Mouse (Mus musculus) left cerebral cortex, adult 8-10 months (tissue): ENCODE measurements at regions not wholly inside any gene's neighbourhood (a gene's known extent, or its start where the extent isn't known, plus 50 kb on each side); places are given as distances from the start of the nearest gene placed in this dataset.

ENCODE experiments used
- DNase-seq, 2 experiments: peaks; one replicate each; pipeline ENCODE4 v3.0.0; 2022; ENCODE audit warnings: low spot score in 2 of 2

DNA sequence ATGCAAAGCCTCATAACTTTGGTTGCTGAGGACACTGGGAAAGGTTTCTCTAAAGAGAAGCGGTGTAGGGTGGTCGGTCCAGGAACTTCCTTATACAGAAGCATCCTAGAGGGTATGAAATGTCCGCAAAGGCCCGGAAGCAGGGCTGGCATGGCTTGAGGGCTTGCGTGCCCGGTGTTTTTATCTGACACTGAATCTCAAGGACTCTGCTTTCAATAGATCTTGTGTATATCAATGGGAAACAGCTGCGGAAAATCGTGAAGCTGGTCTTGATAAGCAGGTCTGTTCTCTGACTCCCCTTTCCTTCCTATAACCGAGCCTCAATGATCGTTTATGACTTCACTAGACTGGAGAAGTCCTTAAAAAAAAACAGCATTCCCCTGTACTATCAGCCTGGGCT is 580.4 kb upstream of the Gm19410 start:
- DNase-seq: no peak

- no peak for DNase-seq
These were observed 577.1 kb upstream of the Gm19410 start for GRCm38 (mm10) chr8:35188531-35188930.

GRCm38 (mm10) chr8:35189695-35190094 is 575.9 kb upstream of the Gm19410 start:
- no peak for DNase-seq

GRCm38 (mm10) chr8:35192515-35192914 is 573.1 kb upstream of the Gm19410 start:
- DNase-seq: no peak

- DNase-seq: no peak
These were observed 571.8 kb upstream of the Gm19410 start for GRCm38 (mm10) chr8:35193771-35194170.

GRCm38 (mm10) chr8:35196189-35196588 is 569.4 kb upstream of the Gm19410 start:
- no peak for DNase-seq

DNA sequence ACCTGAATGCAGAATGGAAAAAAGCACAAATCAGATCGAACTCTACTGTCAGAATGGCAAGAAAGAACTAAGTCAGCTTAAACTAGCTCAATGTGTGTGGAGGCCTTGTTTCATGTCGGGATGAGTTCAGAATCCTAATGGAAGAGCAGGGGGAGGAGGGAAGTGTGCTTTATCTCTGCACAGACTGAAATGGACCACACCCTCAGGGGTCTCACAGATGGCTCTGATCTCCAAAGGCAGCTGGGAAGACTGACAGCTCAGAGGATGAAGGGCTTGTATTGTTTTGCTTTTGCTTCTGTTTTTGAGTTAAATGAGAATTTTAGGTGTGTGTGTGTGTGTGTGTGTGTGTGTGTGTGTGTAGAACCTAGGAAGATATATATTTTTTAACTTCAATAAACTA is 566.8 kb upstream of the Gm19410 start:
- no peak for DNase-seq

GRCm38 (mm10) chr8:35201416-35201815 is 564.2 kb upstream of the Gm19410 start:
- no peak for DNase-seq

DNA sequence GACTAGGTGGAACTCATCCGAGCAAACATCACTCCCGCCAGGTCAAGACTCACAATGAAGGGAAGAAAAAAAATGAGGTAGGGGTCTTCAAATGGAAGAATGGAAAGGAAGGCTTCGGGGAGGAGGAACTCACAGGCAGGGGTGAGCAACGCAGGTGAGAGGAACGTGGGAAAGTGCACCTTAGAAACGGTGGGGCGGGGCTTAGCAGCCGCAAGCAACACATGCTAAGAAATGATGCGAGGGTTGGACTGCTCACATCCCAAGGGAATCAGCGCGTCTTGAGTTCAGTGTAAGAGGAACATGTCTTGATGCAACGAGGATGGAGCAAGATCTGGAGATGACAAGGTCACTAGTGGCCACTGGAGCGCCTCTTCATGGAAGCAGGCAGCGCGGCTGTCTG is 560.6 kb upstream of the Gm19410 start:
- DNase-seq: no peak

DNA sequence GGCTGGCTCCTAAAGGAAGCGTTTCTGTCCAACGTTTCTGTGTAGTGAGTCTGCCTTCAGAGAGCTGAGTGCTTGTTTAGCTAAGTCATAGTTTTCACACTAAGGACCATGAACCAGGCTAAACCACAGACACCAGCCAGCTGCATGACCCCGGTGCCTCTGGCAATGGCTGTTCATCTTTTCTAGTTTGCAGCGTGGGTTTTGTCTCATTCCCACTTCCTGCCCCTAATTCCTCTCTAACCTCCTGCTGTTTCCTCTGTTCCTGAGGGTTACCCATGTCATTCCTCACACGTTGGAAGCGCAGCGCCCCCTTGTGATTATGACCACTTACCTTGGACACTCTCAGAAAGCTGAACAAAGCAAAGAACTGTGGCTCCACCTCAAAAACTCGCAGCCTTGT is 560.1 kb upstream of the Gm19410 start:
- no peak for DNase-seq

- no peak for DNase-seq
These were observed 559.3 kb upstream of the Gm19410 start for GRCm38 (mm10) chr8:35206271-35206670.

DNA sequence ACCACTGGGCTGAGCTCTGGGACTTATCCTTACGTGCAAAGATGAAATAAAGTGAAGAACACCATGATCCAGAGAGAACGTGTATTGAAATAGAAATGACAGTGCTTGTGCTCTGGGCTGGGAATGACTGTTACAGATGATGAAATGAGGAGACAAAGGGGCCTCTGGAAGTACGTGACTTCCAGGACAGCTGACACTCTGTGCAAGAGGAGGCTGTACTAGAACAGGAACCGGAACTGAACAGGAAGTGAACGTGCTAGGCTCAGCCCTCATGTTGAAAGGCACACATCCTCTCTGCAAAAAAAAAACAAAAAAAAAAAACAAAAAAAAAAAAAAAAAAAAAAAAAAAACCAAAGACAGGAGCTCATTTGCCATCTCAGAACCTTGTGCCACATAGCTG is 557.2 kb upstream of the Gm19410 start:
- no peak for DNase-seq

- no peak for DNase-seq
These were observed 553.8 kb upstream of the Gm19410 start for GRCm38 (mm10) chr8:35211506-35212452.

DNA sequence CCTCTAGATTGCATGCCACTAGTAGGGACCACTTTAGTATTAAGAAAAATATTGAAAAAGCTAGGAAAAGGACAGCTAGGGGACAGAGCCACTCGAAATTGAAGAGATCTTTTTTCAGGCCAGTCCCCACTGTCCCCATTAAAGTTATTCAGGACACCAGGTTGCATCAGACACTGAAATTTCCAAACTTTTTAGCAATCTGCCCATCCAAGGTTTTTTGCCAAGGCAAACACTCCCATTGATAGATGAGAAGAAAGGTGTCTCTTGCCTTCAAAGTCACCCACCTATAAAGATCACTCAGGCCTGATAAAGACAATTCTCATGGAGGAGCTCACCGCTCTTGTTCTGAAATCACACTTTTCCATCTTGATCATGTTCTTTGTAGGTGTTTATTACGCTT is 552.1 kb upstream of the Gm19410 start:
- no peak for DNase-seq

- DNase-seq: no peak
These were observed 548.0 kb upstream of the Gm19410 start for GRCm38 (mm10) chr8:35217604-35218003.

- no peak for DNase-seq
These were observed 547.3 kb upstream of the Gm19410 start for GRCm38 (mm10) chr8:35218327-35218726.

- no peak for DNase-seq
These were observed 541.3 kb upstream of the Gm19410 start for GRCm38 (mm10) chr8:35224053-35224924.

DNA sequence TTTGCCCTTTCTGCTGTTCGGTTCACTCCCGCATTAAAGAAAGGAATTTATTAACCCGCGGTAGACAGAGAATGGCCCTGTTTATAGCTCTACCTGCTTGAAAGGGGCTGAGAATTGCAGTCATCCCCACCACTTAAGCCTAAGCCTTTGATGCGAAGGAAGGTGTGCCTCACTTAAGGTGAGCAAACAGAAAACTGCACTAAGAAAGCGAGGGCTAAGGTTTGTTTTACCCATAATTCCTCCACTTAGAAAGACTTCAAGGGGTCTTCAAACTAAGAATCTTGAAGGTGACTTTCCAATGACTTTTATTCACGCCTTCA is 540.7 kb upstream of the Gm19410 start:
- no peak for DNase-seq

GRCm38 (mm10) chr8:35227079-35227478 is 538.5 kb upstream of the Gm19410 start:
- no peak for DNase-seq

DNA sequence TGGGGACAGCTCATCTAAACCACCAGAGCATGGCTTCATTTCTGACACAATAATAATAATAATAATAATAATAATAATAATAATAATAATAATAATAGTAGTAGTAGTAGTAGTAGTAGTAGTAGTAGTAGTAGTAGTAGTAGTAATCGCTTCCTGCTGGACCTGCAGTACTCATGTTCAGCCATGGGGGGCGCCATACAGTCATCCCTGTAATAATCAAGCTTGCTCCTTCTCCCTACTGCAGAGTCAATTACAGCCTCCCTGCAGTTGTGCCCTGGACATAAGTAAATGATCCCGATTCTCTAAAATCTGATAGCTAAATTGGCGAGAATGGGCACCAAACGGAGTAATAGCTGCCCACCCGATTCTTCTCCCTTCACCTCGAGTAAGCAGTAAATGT is 537.1 kb upstream of the Gm19410 start:
- no peak for DNase-seq

DNA sequence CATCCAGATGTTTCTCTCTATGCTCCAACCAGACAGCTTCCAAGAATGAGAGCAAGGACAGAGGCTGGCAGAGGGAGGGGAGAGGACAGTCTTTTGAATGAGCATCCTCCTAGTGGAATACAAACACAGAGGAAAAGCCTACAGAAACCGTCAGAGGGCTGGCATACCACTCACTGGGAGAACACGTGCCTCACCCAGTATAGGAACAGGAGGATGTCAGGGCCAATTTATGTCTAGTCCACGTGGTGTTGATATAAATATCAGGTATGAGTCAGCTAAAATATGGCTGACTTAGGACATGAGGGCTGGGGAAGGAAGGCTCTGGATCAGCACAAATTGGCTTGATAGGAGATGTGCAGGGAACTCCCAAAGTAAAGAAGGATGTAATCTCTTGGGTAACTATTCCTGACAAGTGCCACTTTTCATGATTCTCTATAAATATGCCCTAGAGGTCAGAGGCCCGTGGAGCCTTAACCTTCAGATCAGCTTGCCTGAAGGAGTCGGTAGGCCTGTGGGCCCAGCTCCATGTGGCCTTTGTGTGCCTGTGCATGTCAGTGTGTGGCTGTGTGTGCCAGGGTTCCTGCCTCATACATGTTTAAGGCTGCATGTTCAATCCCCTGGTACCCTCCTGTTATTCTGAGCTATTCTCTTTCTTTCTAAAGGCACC is 531.9 kb upstream of the Gm19410 start:
- peak in 1 of 2 experiments; percentile 54 for DNase-seq

- DNase-seq: no peak
These were observed 531.2 kb upstream of the Gm19410 start for GRCm38 (mm10) chr8:35234436-35234835.
